Mouse (Mus musculus): ENCODE data around the gene Mdh2. TPM values are rescaled to one million over a fixed set of nuclear protein-coding genes. Genes with fewer than 3 reads are reported as not detected.

The Mdh2 gene
- polyA plus RNA-seq, 1 experiment from 2014 or later: 1,172 TPM

DNA sequence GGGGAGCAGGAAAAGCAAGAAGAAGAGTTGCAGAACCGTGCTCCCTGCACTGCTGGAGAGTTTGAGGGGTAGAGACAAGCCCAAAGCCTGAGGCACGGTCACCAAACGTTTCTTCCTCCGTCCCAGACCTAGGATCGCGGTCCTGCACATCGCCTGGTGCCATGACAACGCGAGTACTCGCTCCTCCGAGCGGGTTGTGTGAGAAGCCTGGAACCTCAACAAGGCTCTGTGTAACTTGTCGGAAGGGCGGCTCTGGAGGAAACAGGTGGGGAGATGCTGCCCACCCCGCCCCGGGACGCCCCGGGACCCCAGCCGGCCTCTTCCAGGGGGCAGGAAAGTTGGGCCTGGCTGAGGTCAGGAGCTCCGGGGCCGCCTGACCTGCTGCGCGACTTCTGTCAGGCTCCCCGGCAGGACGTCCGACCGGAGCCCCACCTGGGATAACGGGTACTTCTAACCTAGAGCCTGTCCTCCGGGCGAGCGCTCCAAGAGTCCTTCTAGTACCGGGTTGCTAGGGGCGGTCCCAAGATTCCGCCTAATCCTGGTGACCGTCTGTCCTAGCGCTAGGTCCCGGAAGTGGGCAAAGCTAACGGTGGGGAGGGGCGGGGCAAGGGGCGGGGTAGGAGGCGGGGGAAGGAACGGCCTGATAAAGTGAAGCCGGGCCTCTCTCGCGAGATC lies 347 bp upstream of the Mdh2 start, which contains the start of gene Styxl1:
Gene Styxl1, minus strand, starts transcription at position 590 of the 675 bp plus-strand sequence.
- WGBS: under 1% methylated on average over 44 of the region's 45 CpGs
- Histone ChIP-seq H3K9ac (ENCODE audit: low read length) (peak within 1 kb of the TSS; percentile 98), H3K4me1 (ENCODE audit: control insufficient read depth in 2 of 2, insufficient read depth in 2 of 2, low read length in 2 of 2) (peaks cover 11 to 23% of the 10 kb centered on the region in 2 experiments), H3K27me3 (ENCODE audit: control insufficient read depth, insufficient read depth, low read length) (no peaks in the 10 kb centered on the region), H3K27ac (replicated peaks in 1 of 2; ENCODE audit: control insufficient read depth in 1 of 2, insufficient read depth in 1 of 2, low read depth in 2 of 2, low read length in 2 of 2) (peak within 1 kb of the TSS; percentile 97 to 99), H3K4me3 (ENCODE audit: control insufficient read depth in 1 of 2, insufficient read depth in 1 of 2, low read depth in 1 of 2, low read length in 2 of 2) (peak within 1 kb of the TSS; percentile 91 to 98), H3K9me3 (ENCODE audit: control insufficient read depth, low read length) (no peaks in the 10 kb centered on the region), H3K4me2 (ENCODE audit: low read length) (peak within 1 kb of the TSS; percentile 79), H3K36me3 (ENCODE audit: control insufficient read depth, insufficient read depth, low read length) (peaks cover 22% of the 10 kb centered on the region)
- ATAC-seq (ENCODE audit: insufficient number of reproducible peaks, insufficient read depth, low FRiP score, low read depth): peak; percentile 92; the same call in 1 of the 2 replicates

DNA sequence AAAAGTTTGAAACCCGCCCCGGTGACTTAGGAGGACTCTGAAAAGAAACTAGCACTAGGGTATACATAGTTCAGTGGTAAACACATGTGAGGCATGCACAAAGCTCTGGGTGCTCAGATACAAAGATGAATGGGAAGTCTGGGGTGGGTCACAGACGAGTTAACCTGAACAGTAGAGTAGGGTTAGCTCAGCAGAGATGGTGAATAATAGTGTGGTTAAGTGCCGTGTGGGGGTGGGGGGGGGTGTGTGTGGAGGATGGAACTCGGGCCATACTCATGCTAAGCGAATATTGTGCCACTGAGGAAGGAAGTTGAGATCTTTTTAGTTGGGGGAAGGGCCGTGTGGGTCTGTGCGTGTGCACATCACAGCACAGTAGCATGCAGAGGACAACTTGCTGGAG lies 2.1 kb downstream of the Mdh2 start:
- Histone ChIP-seq H3K9ac (ENCODE audit: low read length) (peak overlapping the region; percentile 98), H3K36me3 (ENCODE audit: control insufficient read depth, insufficient read depth, low read length) (peaks cover 46% of the 10 kb centered on the region), H3K4me3 (ENCODE audit: control insufficient read depth in 1 of 2, insufficient read depth in 1 of 2, low read depth in 1 of 2, low read length in 2 of 2) (peak overlapping the region in 1 of 2 experiments; percentile 98; a peak in 2 of 4 replicates), H3K4me1 (ENCODE audit: control insufficient read depth in 2 of 2, insufficient read depth in 2 of 2, low read length in 2 of 2) (peaks cover 11 to 23% of the 10 kb centered on the region in 2 experiments), H3K27ac (replicated peaks in 1 of 2; ENCODE audit: control insufficient read depth in 1 of 2, insufficient read depth in 1 of 2, low read depth in 2 of 2, low read length in 2 of 2) (no peak overlapping the region), H3K4me2 (ENCODE audit: low read length) (peak overlapping the region; percentile 70), H3K9me3 (ENCODE audit: control insufficient read depth, low read length) (no peaks in the 10 kb centered on the region), H3K27me3 (ENCODE audit: control insufficient read depth, insufficient read depth, low read length) (no peaks in the 10 kb centered on the region)
- WGBS: 75% methylated on average over 8 of the region's 8 CpGs
- no peak for ATAC-seq (ENCODE audit: insufficient number of reproducible peaks, insufficient read depth, low FRiP score, low read depth)

DNA sequence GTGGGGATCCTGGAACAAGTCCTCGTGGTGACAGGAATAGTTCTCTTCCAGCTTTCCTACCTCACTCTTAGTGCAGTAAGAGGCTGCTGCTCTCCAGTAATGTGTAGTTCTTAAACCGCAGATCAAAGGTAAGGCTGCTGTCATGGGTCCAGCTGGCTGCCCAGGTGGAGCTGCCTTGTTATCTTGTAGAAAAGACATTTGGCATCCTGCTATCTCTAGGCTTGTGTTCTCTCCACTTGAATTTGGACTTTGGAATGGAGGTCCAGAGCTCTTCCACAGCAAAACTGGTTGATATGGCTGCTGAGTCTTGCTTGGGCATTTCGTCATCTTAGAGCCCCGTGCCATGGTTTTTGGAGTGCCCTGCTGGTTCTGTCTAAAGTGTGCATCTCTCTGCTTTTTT lies 4.6 kb downstream of the Mdh2 start:
- Histone ChIP-seq H3K27ac (replicated peaks in 1 of 2; ENCODE audit: control insufficient read depth in 1 of 2, insufficient read depth in 1 of 2, low read depth in 2 of 2, low read length in 2 of 2) (no peak overlapping the region), H3K9me3 (ENCODE audit: control insufficient read depth, low read length) (no peaks in the 10 kb centered on the region), H3K4me3 (ENCODE audit: control insufficient read depth in 1 of 2, insufficient read depth in 1 of 2, low read depth in 1 of 2, low read length in 2 of 2) (no peak overlapping the region), H3K36me3 (ENCODE audit: control insufficient read depth, insufficient read depth, low read length) (peaks cover 72% of the 10 kb centered on the region), H3K4me2 (ENCODE audit: low read length) (no peak overlapping the region), H3K4me1 (ENCODE audit: control insufficient read depth in 2 of 2, insufficient read depth in 2 of 2, low read length in 2 of 2) (peaks cover 7 to 17% of the 10 kb centered on the region in 2 experiments), H3K27me3 (ENCODE audit: control insufficient read depth, insufficient read depth, low read length) (no peaks in the 10 kb centered on the region), H3K9ac (ENCODE audit: low read length) (no peak overlapping the region)
- 68% methylated on average over 4 of the region's 4 CpGs for WGBS
- ATAC-seq (ENCODE audit: insufficient number of reproducible peaks, insufficient read depth, low FRiP score, low read depth): no peak

DNA sequence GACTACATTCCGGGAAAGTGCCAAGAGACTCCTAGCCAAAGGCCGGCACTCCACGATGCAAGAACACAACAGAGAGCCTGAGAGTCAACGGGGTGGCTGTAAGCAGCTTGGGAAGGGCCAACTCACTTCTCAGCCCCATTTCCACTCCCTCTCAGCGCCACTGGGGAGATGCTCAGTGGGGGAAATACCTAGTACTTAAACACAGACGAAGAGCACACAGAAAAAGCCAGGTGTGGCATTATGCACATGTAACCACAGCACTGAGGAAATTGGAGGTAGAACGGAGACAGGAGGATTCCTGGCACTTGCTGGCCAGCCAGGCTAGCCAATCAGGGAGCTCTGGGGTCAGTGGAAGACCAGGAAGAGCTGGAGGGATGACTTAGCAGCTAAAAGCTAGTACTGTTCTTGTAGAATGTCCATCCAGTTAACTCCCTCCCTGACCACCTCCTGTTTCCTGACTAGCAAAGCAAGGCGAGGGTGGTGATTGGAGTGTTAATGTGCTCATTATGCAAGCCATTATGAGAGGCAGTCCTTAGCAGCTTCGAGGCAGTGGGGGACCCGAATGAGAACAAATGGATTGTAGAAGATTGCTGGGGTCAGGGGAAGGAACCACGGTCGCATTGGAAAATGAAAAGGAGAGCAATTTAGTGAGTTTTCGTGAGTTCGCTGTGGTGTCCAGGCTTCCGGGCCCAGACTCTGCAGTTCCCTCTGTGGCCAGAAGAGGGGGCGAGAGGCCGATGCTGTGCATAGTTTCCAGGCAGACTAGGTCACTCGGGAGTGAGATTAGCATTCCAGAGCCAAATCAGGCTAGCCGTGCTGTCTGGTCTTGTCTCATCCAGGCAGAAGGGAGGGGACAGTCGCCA lies 15.9 kb downstream of the Mdh2 start:
- H3K27me3 ChIP-seq (ENCODE audit: control insufficient read depth, insufficient read depth, low read length): no peaks in the 10 kb centered on the region
- H3K4me1 ChIP-seq (ENCODE audit: control insufficient read depth in 2 of 2, insufficient read depth in 2 of 2, low read length in 2 of 2): peaks cover 5 to 11% of the 10 kb centered on the region in 2 experiments
- H3K36me3 ChIP-seq (ENCODE audit: control insufficient read depth, insufficient read depth, low read length): peaks cover 31% of the 10 kb centered on the region
- H3K9ac ChIP-seq (ENCODE audit: low read length): peak overlapping the region; percentile 62
- peak; percentile 78 for ATAC-seq (ENCODE audit: insufficient number of reproducible peaks, insufficient read depth, low FRiP score, low read depth)
- peak overlapping the region; percentile 26 to 56 for H3K4me3 ChIP-seq (ENCODE audit: control insufficient read depth in 1 of 2, insufficient read depth in 1 of 2, low read depth in 1 of 2, low read length in 2 of 2)
- H3K9me3 ChIP-seq (ENCODE audit: control insufficient read depth, low read length): no peaks in the 10 kb centered on the region
- 8% methylated on average over 20 of the region's 20 CpGs for WGBS
- H3K27ac ChIP-seq (replicated peaks in 1 of 2; ENCODE audit: control insufficient read depth in 1 of 2, insufficient read depth in 1 of 2, low read depth in 2 of 2, low read length in 2 of 2): peak overlapping the region; percentile 53 to 74
- peak overlapping the region; percentile 50 for H3K4me2 ChIP-seq (ENCODE audit: low read length)

DNA sequence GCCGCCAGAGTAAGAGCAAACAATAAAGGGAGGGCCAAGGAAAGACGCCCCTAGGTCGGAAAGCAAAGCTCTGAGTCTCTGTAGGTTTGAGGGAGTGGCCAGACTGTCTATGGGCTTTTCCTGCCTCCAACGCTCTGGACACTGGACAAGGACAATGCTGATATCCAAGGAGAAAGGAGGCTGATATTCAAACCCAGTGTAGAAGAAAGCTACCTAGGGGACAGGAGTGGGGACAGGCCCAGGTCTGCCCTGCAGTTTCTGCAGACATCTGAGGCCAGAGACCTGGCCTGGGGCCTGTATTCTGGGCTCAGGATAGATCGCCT lies 16.5 kb downstream of the Mdh2 start:
- no peaks in the 10 kb centered on the region for H3K9me3 ChIP-seq (ENCODE audit: control insufficient read depth, low read length)
- H3K27me3 ChIP-seq (ENCODE audit: control insufficient read depth, insufficient read depth, low read length): no peaks in the 10 kb centered on the region
- ATAC-seq (ENCODE audit: insufficient number of reproducible peaks, insufficient read depth, low FRiP score, low read depth): no peak
- peak overlapping the region; percentile 26 to 56; a peak in 3 of 4 replicates for H3K4me3 ChIP-seq (ENCODE audit: control insufficient read depth in 1 of 2, insufficient read depth in 1 of 2, low read depth in 1 of 2, low read length in 2 of 2)
- 7% methylated on average over 5 of the region's 5 CpGs for WGBS
- peak overlapping the region; percentile 50 for H3K4me2 ChIP-seq (ENCODE audit: low read length)
- peaks cover 25% of the 10 kb centered on the region for H3K36me3 ChIP-seq (ENCODE audit: control insufficient read depth, insufficient read depth, low read length)
- peaks cover 5 to 11% of the 10 kb centered on the region in 2 experiments for H3K4me1 ChIP-seq (ENCODE audit: control insufficient read depth in 2 of 2, insufficient read depth in 2 of 2, low read length in 2 of 2)
- H3K9ac ChIP-seq (ENCODE audit: low read length): peak overlapping the region; percentile 48
- peak overlapping the region; percentile 26 to 53 for H3K27ac ChIP-seq (replicated peaks in 1 of 2; ENCODE audit: control insufficient read depth in 1 of 2, insufficient read depth in 1 of 2, low read depth in 2 of 2, low read length in 2 of 2)

DNA sequence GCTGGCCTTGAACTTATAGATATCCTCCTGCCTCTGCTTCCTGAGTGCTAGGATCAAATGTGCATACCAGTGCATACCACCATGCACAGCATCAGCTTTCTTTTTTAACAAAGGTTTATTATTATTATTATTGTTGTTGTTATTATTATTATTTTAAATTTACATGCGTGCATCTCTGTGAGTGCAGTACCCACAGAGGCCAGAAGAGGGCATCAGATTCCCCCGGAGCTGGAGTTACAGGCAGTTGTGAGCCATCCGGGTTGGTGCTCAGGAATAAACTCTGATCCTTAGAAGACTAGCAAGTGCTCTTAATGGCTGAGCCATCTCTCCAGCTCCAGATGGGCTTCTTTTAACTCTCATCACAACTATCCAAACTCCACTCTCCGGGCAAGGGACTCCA lies 21.5 kb downstream of the Mdh2 start:
- no peak overlapping the region for H3K4me2 ChIP-seq (ENCODE audit: low read length)
- H3K9me3 ChIP-seq (ENCODE audit: control insufficient read depth, low read length): peaks cover 3% of the 10 kb centered on the region; the same call in 1 of the 2 replicates
- no peak overlapping the region for H3K9ac ChIP-seq (ENCODE audit: low read length)
- H3K27ac ChIP-seq (replicated peaks in 1 of 2; ENCODE audit: control insufficient read depth in 1 of 2, insufficient read depth in 1 of 2, low read depth in 2 of 2, low read length in 2 of 2): no peak overlapping the region
- ATAC-seq (ENCODE audit: insufficient number of reproducible peaks, insufficient read depth, low FRiP score, low read depth): no peak
- H3K27me3 ChIP-seq (ENCODE audit: control insufficient read depth, insufficient read depth, low read length): no peaks in the 10 kb centered on the region
- no peak overlapping the region for H3K4me3 ChIP-seq (ENCODE audit: control insufficient read depth in 1 of 2, insufficient read depth in 1 of 2, low read depth in 1 of 2, low read length in 2 of 2)
- no peaks in the 10 kb centered on the region for H3K36me3 ChIP-seq (ENCODE audit: control insufficient read depth, insufficient read depth, low read length)
- 47% methylated on average over 4 of the region's 4 CpGs for WGBS
- H3K4me1 ChIP-seq (ENCODE audit: control insufficient read depth in 2 of 2, insufficient read depth in 2 of 2, low read length in 2 of 2): peaks cover 10 to 16% of the 10 kb centered on the region in 2 experiments

DNA sequence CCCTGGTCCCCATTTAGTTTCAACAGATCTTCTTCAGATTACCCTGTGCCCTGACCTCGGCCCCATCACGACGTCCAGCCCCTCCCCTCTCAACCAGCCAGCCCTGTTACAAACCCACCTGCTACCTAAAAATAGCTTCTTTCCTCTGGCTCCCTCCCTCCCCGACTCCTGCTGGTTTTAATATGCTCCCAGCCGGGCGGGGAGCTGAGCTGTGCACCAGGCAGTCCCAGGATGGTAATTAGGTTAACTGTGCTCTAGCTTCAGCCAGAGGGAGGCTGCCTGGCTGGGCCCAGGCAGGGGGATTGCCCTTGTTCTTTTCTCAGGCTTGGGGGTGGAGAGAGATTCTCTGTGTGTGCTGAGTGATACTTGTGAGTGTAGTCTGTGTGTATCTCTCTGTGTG lies 22.6 kb downstream of the Mdh2 start:
- no peaks in the 10 kb centered on the region for H3K36me3 ChIP-seq (ENCODE audit: control insufficient read depth, insufficient read depth, low read length)
- H3K4me1 ChIP-seq (ENCODE audit: control insufficient read depth in 2 of 2, insufficient read depth in 2 of 2, low read length in 2 of 2): peaks cover 7 to 12% of the 10 kb centered on the region in 2 experiments
- peak; percentile 40; the same call in 1 of the 2 replicates for ATAC-seq (ENCODE audit: insufficient number of reproducible peaks, insufficient read depth, low FRiP score, low read depth)
- H3K9ac ChIP-seq (ENCODE audit: low read length): no peak overlapping the region
- peaks cover 3% of the 10 kb centered on the region; the same call in 1 of the 2 replicates for H3K9me3 ChIP-seq (ENCODE audit: control insufficient read depth, low read length)
- H3K27me3 ChIP-seq (ENCODE audit: control insufficient read depth, insufficient read depth, low read length): 0 out of 2 replicates have a peak, but pooled peaks cover 2% of the 10 kb centered on the region
- WGBS: under 1% methylated on average over 6 of the region's 6 CpGs
- H3K4me3 ChIP-seq (ENCODE audit: control insufficient read depth in 1 of 2, insufficient read depth in 1 of 2, low read depth in 1 of 2, low read length in 2 of 2): no peak overlapping the region
- H3K27ac ChIP-seq (replicated peaks in 1 of 2; ENCODE audit: control insufficient read depth in 1 of 2, insufficient read depth in 1 of 2, low read depth in 2 of 2, low read length in 2 of 2): no peak overlapping the region
- peak overlapping the region; percentile 36 for H3K4me2 ChIP-seq (ENCODE audit: low read length)
